Mouse (Mus musculus): ENCODE results near the gene Snd1.

Gene Snd1

DNA sequence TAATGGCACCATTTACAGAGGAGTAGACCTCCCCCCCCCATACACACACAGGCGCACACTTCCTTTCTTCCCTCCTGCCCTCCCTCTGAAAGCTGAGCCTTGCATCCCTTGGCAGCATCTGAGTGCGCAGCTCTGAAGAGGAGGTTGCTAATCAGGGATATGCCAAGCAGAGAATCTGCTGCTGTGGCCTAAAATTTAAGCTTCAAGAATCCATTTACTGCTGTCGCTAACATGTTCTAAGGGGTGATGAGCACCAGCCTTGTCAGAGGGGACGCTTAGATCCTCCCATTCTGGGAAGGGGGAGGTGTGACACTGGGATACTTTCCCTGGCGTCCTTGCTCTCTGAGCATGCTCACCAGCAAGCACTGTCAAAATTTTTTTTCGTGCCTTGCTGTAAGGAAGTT is 67.4 kb downstream of the Snd1 start:
- CTCF ChIA-PET: no interaction called here

DNA sequence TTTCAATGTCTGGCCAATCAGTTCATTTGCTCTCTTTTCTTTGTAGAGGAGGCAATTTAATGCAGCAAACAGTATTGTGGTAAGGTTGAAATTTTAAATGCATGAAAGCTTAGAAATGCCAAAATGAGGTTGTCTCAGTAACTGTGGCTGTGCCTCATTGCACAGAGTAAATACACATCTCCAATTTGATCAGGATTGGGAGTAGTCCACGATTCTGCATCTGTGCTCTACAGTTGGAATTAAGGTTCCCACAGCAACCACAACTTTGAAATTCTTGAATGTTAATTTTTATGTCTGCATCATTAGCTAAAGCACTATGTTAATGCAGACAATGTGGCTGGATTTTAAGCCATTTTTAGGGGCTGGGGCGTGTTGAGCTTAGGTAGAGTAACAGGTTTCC is 72.0 kb downstream of the Snd1 start:
- CTCF ChIA-PET: no interaction called here

DNA sequence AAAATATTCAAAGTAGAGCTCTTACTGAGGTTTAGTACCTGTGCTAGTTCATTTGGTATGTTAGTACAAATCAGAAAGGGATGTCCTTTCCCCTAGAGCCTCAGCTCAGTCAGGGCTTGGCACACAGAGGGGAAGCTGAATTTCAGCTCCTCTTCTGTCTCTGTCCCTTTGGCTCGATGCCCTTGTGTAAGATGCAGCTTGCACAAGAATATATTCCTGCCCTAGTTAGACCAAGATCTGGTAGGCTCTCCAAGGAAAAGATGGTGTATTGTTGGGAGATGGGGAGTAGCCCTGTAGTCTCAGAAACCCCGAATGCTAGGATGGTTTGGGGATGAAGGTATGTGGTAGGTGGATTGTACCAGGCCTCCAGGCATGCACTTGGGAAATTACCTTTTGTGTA is 74.4 kb downstream of the Snd1 start:
- CTCF ChIA-PET: interaction anchor here (0.6 kb wide), 1 partner anchor 206 kb away, joined by 6 read pairs; no protein-coding TSS in a partner anchor

DNA sequence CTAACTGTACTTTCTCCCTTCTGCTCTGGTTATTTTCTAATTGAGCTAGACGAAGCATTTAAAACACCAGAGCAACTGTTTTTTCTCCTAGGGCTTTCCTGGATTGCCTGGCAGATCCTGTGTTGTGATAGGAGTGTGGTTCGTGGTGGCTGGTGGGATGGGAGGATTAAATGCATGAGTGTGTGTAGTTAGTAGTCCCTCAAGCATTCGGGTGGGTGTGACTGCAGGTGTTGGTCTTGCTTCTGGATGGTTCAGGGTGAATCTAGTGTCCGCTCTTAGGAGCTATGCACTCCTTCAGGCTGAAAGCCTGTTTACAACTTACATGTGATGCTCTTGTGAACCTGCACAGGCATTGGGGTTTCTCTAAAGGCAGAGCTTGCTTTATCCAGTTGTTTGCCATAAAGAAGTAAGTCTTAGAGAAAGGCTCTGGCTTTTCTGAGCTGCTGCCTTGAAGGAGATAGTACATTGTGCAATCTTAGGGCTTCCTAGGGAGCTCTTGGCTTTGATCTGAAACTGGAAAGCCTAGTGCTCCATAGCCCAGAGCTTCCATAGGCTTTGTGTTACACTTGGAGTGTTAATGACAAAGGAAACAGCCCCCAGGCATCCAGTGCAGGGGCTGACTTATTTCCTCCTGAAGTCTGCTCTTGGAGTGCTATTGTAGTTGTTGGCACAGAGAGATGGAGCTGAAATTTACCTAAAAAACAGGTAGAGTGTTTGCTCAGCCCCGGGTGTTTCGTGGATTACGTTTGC is 75.5 kb downstream of the Snd1 start:
- CTCF ChIA-PET: no interaction called here

DNA sequence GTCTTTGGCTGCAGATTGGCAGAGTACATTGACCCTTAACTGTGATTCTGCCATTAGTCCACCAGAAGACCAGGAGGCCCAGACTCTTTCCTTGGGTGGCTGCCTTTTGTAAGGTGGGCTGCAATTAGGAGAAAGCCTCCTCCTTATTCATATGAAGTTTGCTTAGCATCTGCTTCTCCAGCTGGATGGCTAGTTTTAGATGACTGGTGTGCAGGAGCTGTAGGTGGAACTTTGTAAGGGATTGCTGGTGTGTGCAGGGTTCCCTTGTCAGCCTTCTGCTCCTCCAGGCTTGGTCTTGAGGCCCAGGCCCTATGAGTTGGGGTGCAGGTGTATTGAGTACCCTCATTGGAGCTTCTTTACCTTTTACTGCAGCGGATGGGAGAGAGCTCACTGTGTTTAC is 79.5 kb downstream of the Snd1 start:
- CTCF ChIA-PET: no interaction called here

DNA sequence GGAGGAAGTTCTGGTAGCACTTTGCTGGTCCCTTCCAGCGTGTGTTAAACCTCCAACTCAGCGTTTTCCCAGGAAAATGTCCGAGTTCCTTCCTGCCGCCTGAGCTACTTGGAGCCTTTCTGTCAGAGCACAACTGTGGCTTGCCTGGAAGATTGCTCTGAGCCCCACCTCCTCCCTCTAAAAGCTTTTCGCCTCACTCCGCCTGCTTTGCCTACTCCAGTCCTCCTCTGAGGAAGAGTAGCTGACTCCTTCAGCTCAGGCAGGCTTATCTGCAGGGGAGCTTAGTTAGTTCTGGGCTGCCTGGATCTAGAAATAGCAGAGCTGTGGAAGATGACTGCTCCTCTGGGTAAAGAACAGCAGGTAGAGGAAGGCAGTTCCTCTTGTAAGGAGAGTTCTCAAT is 80.1 kb downstream of the Snd1 start:
- CTCF ChIA-PET: no interaction called here

DNA sequence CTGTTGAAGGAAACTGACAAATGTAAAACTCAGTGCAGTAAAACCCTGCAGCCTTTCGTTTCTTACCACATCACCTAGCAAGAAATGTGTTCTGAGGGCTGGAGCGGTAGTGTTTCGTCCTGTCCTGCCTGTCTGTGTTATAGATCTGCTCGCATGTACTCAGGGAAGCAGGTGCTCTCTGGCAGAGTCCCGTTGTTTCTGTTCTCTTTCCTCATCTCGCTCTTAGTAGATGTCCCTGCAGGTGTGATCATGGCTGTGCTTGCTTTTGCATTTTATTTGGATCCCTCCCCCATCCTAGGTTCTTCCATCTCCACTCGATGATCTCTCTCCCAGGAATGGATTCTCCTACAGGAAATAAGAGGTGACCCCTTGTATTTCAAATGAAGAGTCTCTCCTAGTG is 80.5 kb downstream of the Snd1 start:
- CTCF ChIA-PET: no interaction called here

DNA sequence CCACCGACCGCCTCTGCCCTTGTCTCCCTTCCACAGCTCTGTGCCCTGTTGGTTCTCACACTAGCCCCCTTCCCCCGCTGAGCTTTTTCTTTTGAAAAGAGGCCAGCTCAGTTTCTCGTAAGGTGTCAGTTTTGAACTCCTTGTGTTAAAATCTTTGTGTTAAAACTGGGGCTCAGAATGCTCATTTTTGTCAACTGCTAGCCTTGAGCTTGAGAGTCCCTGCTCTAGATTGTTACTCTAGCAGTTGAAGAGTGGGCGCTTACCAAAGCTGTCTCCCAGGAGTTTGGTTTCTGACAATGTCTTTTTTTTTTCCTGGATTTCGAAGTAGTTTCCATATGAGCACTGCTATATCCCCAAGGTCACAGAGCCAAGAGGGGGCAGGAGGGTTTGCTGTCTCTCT is 82.8 kb downstream of the Snd1 start:
- CTCF ChIA-PET: no interaction called here

DNA sequence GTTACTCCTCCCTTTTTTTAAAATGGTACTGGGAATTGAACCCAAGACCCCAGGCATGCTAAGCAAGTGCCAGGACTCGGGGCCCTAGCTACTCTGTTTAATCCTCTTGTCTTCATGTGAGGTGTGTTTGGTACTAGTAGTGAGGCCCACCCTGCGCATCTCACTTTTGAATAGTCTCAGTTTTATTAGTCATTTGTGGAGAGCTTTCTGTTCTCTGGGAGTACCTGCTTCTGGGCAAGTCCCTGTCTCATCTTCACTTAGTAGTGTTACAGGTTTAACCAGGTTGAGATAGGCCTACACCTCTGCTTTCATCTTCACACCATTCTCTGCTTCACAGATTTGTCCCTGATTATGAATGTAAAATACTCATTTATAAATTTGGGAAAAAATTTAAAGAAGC is 84.5 kb downstream of the Snd1 start:
- CTCF ChIA-PET: no interaction called here

DNA sequence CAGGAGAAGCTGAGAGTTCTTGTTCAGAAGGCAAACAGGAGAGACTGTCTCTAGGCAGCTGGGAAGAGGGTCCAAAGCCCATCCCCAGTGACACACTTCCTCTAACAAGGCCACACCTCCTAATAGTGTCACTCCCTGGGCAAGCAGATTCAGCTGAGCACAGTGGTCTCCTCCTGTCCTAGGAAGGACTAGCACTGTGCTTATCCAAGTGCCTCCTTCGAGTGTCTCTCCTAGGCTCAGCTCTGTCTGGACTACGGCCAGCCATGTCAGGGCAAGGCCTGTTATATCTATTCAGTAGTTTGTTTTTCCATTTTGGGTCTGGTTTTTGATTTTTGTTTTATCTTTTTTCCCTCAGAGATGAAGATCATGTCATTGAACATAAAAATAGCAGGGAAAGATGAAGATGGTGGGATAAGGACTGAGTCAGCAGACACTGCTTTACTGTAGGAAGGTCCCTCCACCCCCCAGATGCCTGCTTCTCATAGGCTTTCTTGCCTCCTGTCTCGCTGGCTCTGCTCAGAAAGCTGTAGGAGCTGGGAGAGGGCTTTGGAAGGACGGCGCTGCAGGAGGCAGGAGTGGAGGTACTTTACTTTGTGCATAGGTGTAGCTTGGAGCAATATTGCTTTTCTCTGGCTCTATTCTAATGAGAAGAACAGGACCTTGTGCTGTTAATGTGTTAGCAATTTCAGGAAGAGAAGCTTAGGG is 86.5 kb downstream of the Snd1 start:
- CTCF ChIA-PET: interaction anchor here (0.7 kb wide), 1 partner anchor 275 kb away, joined by 4 read pairs; no protein-coding TSS in a partner anchor

DNA sequence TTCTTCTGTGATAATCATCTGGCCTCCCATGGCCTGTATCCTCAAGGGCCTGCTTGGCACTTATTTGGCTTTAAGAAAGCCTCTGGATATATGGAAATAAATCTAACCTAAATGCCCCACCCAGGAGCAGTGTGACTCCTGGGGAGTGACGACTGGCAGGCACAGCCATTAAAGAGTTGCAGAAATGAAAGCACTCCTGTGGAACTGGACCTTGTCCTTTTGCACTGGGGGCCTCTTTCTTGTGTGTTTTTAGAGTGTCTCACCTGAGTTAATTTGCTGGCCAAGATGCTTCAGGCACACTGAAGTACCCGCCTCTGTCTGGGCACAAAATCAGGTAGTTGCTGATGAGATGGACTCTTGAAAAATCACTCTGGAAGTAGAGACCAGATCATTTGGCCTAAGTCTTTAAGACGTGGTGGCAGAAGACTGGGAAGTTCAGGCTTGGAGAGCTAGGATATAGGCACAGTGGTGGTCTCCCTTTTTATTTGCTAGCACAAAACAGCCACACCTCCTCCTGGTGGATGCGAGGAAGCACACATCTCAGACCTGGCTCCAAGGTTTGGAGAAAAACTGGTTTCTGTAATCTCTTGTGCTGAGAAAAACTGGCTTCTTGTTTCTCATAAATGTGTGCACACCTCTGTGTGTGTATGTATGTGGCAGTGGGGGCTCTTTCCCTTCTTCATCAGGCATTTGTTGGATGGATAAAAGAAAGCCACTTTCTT is 87.5 kb downstream of the Snd1 start:
- CTCF ChIA-PET: no interaction called here

DNA sequence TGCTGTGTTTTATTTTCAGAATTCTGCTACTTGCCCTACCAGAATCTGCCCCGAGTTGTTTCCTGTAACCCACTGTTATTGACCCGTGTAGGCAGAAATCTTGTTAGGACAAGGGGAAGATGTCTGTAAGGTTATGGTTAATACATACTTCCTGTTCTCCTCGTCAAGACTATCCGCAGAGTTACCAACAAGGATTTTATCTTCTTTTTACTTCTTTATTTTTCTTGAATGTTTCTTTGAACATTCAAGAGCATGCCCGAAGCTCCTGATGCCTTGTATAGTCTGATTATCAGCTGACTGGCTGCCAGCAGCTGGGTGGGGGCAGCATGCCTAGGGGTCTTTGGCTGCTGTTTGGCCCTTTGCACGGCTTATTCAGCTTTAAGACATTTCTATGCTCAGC is 93.0 kb downstream of the Snd1 start:
- CTCF ChIA-PET: no interaction called here

DNA sequence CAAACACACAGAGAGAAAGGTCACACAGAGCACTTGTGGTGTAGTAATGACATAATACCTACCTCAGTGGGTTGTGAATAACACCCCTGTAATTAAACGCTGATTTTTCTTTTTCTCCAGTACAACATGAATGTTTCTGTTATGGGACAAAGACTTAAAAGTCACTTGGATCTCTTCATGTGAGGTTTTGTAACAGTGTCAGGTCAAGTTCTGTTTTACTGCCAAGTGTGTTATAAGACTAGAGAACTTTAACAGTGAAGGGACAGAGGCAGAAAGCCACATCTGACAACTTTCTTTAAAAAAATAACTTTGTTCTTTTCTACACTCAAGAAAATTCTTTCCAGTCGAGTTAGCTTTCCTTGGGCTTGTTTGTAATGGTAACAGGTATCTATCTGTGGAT is 97.0 kb downstream of the Snd1 start:
- CTCF ChIA-PET: no interaction called here

DNA sequence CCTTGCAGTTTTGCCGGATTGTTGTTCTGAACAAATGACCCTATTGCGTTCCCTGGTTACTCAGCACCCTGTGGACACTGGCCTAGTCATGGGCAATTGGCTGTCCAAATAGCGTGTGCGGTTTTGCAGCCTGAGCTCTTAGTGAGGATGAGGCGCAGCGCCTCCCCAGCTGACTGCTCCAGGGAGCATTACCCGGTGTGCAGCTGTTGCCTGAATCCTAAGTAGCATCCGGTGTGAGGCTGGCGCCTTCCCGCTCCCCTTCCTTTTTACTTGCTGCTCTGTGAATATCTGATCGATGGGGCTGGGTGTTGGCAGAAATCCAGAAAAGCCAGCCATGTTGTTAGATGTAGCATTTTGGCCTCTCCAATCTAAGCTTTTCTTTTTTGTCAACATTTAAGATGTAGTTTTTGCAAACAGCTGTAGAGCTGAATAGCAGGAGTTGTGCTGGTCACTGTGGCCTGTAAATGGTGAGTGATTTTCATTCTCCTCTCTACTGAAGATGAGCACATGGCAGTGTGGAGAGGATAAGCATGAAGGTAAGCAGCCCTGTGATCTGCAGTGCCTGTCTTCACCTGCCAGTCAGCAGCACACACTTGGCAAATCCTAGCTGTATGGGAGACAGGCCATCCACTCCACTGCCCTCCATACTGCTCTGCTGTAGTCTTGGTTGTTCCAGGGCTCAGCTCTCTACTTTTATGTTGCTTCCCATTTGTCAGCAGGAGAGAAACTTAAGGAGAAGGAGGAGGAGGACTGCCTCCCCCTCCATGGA is 98.2 kb downstream of the Snd1 start:
- CTCF ChIA-PET: no interaction called here

DNA sequence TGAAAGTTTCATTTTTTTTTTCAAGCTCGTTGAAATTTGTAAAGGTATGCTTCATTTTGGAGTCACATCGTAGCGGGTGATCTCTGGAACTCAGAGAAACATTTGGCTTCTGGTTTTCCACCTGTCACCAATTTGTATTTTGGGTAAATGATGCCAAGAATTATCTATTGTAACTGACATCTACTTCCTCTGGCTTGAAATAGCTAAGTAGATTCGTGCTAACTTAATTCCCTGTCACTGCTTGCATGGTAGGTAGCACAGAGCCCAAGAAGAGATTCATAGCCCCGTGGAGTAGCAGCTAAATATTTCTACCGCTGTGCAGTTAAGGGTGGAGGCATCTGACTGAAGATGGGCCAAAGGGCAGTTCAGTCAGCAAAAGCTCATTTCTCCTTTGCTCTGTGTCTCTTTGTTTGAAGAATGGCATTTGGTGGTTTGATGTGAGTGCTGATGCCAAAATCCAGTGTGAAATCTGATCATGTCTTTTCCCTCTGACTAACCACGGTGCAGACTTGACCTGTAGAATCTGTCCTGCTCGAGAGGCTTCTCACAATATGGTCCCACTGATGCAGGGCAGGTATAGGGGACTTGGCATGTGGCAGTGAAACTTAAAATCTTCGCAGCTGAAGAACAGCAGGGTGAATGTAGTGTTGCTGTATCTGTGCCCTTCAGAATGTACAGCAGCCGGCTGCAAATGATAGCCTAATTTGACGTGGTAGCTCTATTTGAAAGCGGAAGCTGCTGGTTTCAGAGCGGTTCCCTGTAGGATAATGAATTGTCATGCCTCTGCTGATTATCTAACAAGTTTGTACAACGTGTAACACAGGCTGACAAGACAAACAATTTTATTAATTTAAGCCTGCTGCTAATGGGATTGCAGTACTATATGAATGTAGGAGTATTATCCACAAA is 101.7 kb downstream of the Snd1 start:
- CTCF ChIA-PET: no interaction called here

DNA sequence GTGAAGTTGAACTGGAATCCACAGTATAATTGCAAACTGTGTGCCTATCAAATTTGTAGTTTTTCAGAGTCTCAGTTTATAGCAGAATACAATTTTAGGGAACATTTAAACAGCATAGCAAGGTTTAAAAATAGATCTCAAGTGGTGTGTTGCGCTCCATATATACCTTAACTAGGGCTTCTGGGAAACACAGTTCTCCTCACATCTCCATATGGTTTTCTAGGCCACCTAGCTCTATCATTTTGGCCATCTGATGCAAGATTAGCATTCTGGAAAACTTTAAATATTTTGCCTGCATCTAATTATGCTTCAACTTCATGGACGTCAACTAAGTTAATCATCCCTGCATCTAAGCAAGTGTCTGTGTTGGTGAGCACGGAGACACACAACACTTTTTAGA is 107.9 kb downstream of the Snd1 start:
- CTCF ChIA-PET: interaction anchor here (0.6 kb wide), 1 partner anchor 672 kb away, joined by 7 read pairs; no protein-coding TSS in a partner anchor

DNA sequence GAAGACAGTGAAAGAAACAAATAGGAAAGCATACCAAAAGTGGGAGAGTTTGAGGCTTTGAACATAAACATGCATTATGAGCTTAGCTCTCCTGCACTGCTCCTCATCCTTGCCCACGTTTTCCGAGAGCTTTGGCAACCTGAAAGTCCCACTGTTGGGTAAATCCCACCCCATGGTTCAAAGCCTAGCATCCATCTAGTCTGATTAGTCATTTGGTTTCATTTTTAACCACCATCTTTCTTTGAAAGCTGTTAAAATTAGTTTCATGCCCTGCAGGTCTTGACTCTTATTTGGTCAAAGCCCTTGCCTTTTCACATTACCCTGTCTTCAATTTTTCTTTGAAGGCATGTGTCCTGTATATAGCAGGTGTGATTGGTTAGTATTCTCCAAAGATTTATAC is 108.5 kb downstream of the Snd1 start:
- CTCF ChIA-PET: no interaction called here

DNA sequence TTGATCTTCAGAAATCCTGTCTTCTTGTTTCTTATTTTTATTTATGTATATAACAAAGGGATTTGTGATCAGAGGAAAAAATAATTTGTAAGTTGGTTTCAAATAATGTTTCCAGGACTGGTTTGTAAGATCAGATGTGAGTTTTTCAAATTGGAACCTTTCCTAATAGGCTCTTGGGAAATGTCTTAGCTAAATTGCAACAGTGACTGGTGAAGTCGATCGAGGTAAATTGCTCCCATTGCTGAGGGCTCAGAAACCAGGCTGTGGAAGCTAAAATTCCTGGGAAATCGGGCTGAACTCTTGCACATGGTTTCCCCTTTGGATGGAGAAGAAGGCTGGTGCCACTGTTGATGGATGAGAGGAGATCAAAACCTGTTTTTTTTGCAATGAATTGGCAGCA is 111.9 kb downstream of the Snd1 start:
- CTCF ChIA-PET: no interaction called here

DNA sequence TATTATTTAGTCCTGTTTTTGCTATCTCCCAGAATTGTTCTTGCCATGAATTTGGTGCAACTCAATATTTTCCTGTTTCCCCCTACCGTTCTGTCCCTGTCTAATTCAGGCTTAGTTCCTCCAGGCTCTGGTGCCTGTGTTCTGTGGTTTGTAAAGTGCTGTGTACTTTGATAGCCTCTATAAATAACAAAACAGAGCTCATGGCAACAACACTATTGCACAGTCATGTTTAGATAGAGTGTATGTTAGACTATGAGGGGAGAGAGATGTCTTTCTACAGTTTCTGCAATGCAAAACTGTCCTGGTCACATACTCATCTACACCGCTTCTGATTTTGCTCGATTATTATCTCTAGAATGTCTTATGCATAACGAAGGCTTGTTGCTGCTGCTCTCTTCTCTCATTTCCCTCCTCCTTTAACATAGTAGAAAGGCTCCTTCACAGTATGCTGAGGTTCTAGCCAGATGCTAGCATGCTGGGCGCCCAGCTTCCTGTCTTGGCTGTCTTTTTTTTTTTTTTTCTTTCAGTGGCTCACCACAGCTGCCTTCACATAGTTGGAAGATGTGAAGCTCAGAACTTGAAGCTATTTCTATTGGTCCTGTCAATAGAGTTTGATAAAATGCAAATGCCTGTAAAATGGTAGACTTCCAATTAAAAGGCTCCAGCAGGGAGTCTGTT is 113.7 kb downstream of the Snd1 start:
- CTCF ChIA-PET: no interaction called here

DNA sequence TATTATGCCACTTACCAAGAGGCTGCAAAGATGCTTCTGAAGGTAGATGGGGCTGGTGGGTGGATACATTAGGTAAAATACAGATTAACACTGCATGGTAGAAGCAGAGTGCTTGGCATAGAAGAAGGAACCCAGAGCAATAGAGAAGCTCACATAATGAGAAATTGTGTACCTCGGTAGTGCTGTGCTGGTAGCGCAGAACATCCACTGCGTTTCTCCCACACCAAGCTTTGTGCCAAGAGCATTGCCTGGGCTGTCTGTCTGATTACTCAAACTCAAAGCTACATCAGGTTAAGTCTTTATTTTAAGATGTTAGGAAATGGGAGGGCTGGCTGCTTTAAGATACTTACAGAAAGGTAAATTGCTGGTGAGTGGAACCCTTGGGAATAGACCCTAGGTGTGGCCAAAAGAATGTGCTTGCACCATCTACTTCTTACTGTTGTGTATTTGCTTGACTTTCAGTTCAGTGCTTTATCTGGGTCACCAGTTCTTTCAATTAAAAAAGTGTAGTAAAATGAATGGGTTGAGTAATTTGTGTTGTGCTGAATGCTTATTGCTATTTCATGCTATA is 117.5 kb downstream of the Snd1 start:
- CTCF ChIA-PET: no interaction called here
